Mouse (Mus musculus): ENCODE measurements around the gene Tmc6. TPM values are rescaled to one million over a fixed set of nuclear protein-coding genes. Genes with fewer than 3 reads are reported as not detected.

The Tmc6 gene
- total RNA-seq, 2 experiments from 2014 or later: 83.1 to 257 TPM

DNA sequence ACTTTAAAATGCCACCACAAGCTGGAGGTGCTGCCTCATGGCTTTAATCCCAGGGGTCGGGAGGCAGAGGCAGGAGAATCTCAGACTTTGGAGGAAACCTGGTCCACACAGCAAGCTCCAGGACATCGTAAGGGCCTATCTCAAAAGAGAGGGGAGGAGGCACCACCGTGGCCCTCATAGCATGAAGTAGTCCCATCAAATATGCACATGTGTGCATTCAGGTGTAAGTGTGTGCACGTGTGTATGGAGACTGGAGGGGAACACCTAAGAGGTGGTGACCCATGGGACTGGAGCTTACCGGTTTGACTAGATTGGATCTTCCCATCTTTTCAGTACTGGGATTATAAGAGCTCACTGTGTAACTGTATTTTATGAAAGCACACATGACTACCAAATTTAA, 53.8 kb downstream of the Tmc6 start:
- no peak for ATAC-seq (replicated peaks; ENCODE audit: low FRiP score, poor library complexity, severe bottlenecking)

DNA sequence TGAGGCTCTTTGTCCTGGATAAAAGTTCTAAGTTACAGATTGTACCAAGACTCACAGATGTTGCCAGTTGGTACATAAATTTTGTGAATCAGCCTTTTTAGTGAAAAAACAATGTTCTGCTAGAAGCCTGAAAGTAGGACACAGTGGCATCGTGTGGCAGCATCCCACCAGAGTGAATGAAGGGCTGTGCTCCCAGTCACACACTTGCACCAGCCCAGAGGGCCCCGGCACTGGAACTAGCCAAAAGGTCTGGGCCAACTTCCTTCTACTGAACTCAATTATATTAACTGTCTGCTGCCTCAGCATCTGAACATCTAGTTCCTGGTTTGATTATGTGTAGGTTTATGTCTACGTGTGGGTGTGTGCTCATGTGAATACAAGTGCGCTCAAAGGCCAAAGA, 55.0 kb downstream of the Tmc6 start:
- ATAC-seq (replicated peaks; ENCODE audit: low FRiP score, poor library complexity, severe bottlenecking): no peak

- ATAC-seq (replicated peaks; ENCODE audit: low FRiP score, poor library complexity, severe bottlenecking): no peak
Measured at GRCm38 (mm10) chr11:117724604-117725301, 57.2 kb downstream of the Tmc6 start.

- ATAC-seq (replicated peaks; ENCODE audit: low FRiP score, poor library complexity, severe bottlenecking): no peak
Measured at GRCm38 (mm10) chr11:117718838-117719237, 63.2 kb downstream of the Tmc6 start.

Other genes with a start within 250 kb of the Tmc6 start
- 5.6 and 6.9 TPM in 2 replicates for gene Tnrc6c, start 127.9 kb downstream of the Tmc6 start, total RNA-seq (2015; ENCODE audit: low replicate concordance)
- gene Tnrc6c, start 127.9 kb downstream of the Tmc6 start, total RNA-seq (2017; ENCODE audit: low replicate concordance): 6.3 and 9.5 TPM in 2 replicates
- 19.8 and 30.7 TPM in 2 replicates for gene Tmc8, start 122 bp downstream of the Tmc6 start, total RNA-seq (2015; ENCODE audit: low replicate concordance)
- gene Tmc8, start 122 bp downstream of the Tmc6 start, total RNA-seq (2017; ENCODE audit: low replicate concordance): 30.9 and 33.7 TPM in 2 replicates
- gene 6030468B19Rik, start 15.5 kb upstream of the Tmc6 start, total RNA-seq (2015; ENCODE audit: low replicate concordance): 12.7 and 28.6 TPM in 2 replicates
- gene 6030468B19Rik, start 15.5 kb upstream of the Tmc6 start, total RNA-seq (2017; ENCODE audit: low replicate concordance): 10.6 and 16.1 TPM in 2 replicates
- 62.3 and 66.5 TPM in 2 replicates for gene Gm20708, start 27.5 kb upstream of the Tmc6 start, total RNA-seq (2015; ENCODE audit: low replicate concordance)
- 31.9 and 39.7 TPM in 2 replicates for gene Gm20708, start 27.5 kb upstream of the Tmc6 start, total RNA-seq (2017; ENCODE audit: low replicate concordance)
- gene Syngr2, start 27.5 kb upstream of the Tmc6 start, total RNA-seq (2015; ENCODE audit: low replicate concordance): 52.9 and 77.2 TPM in 2 replicates
- 32.5 and 46.5 TPM in 2 replicates for gene Syngr2, start 27.5 kb upstream of the Tmc6 start, total RNA-seq (2017; ENCODE audit: low replicate concordance)
- gene Afmid, start 43.7 kb upstream of the Tmc6 start, total RNA-seq (2015; ENCODE audit: low replicate concordance): 37.0 and 47.3 TPM in 2 replicates
- gene Afmid, start 43.7 kb upstream of the Tmc6 start, total RNA-seq (2017; ENCODE audit: low replicate concordance): 67.8 and 81.4 TPM in 2 replicates
- 89.2 and 89.4 TPM in 2 replicates for gene Tk1, start 43.9 kb upstream of the Tmc6 start, total RNA-seq (2015; ENCODE audit: low replicate concordance)
- 157 and 212 TPM in 2 replicates for gene Tk1, start 43.9 kb upstream of the Tmc6 start, total RNA-seq (2017; ENCODE audit: low replicate concordance)
- 83.4 and 115 TPM in 2 replicates for gene Birc5, start 67.1 kb upstream of the Tmc6 start, total RNA-seq (2015; ENCODE audit: low replicate concordance)
- gene Birc5, start 67.1 kb upstream of the Tmc6 start, total RNA-seq (2017; ENCODE audit: low replicate concordance): 178 and 180 TPM in 2 replicates
- gene Tmem235, start 78.6 kb upstream of the Tmc6 start, total RNA-seq (2015; ENCODE audit: low replicate concordance): not detected in 2 replicates
- gene Tmem235, start 78.6 kb upstream of the Tmc6 start, total RNA-seq (2017; ENCODE audit: low replicate concordance): not detected in 2 replicates
- gene Tha1, start 91.3 kb upstream of the Tmc6 start, total RNA-seq (2015; ENCODE audit: low replicate concordance): not detected in 2 replicates
- gene Tha1, start 91.3 kb upstream of the Tmc6 start, total RNA-seq (2017; ENCODE audit: low replicate concordance): 1.6 TPM in 1 of 2 replicates, not detected in the other
- gene Socs3, start 187.8 kb upstream of the Tmc6 start, total RNA-seq (2015; ENCODE audit: low replicate concordance): 0.19 and 0.42 TPM in 2 replicates
- gene Socs3, start 187.8 kb upstream of the Tmc6 start, total RNA-seq (2017; ENCODE audit: low replicate concordance): 1.3 and 1.5 TPM in 2 replicates
- gene Pgs1, start 204.1 kb upstream of the Tmc6 start, total RNA-seq (2015; ENCODE audit: low replicate concordance): 9.2 and 14.6 TPM in 2 replicates
- 20.8 and 32.9 TPM in 2 replicates for gene Pgs1, start 204.1 kb upstream of the Tmc6 start, total RNA-seq (2017; ENCODE audit: low replicate concordance)

All from erythroblast, adult 5-6 weeks (primary cell).